Mouse (Mus musculus) right cerebral cortex, postnatal 25 days (tissue): ENCODE measurements around the gene Trak2.
A peak's percentile ranks its signal among the peaks of the same experiment; 100 is the strongest.
"Not testable (repeated sequence)": the region's sequence is repeated elsewhere in the genome, so short reads cannot be mapped to it uniquely, and the experiment has no call there.

Source experiments
- DNase-seq: peaks from one replicate; pipeline ENCODE4 v3.0.0; 2022

The Trak2 gene

GRCm38 (mm10) chr1:58973366-58974221 lies at the start of gene Trak2, which contains the start of gene Stradb:
Gene Trak2 (minus strand): TSS chr1:58973430.
Gene Stradb (plus strand): TSS chr1:58973522.
- DNase-seq, result peak; percentile 95

GRCm38 (mm10) chr1:59021556-59021955 lies 48.3 kb upstream of the Trak2 start:
- DNase-seq, result no peak

- no peak for DNase-seq
Measured at GRCm38 (mm10) chr1:59009250-59009649, 36.0 kb upstream of the Trak2 start.

GRCm38 (mm10) chr1:58995313-58995712 lies 22.1 kb upstream of the Trak2 start:
- DNase-seq, result no peak

GRCm38 (mm10) chr1:58993723-58994122 lies 20.5 kb upstream of the Trak2 start:
- DNase-seq, result no peak

GRCm38 (mm10) chr1:58993144-58993543 lies 19.9 kb upstream of the Trak2 start:
- DNase-seq, result no peak

GRCm38 (mm10) chr1:58984586-58984985 lies 11.4 kb upstream of the Trak2 start:
- no peak for DNase-seq

GRCm38 (mm10) chr1:58982276-58982675 lies 9.0 kb upstream of the Trak2 start:
- no peak for DNase-seq

- DNase-seq, result no peak
Measured at GRCm38 (mm10) chr1:58972851-58973365, 322 bp downstream of the Trak2 start.

GRCm38 (mm10) chr1:58971097-58971496 lies 2.1 kb downstream of the Trak2 start:
- DNase-seq, result no peak

GRCm38 (mm10) chr1:58970054-58970453 lies 3.2 kb downstream of the Trak2 start:
- no peak for DNase-seq

GRCm38 (mm10) chr1:58967534-58967933 lies 5.7 kb downstream of the Trak2 start:
- no peak for DNase-seq

GRCm38 (mm10) chr1:58962865-58963264 lies 10.4 kb downstream of the Trak2 start:
- DNase-seq, result no peak

- no peak for DNase-seq
Measured at GRCm38 (mm10) chr1:58962418-58962817, 10.8 kb downstream of the Trak2 start.

GRCm38 (mm10) chr1:58961152-58961893 lies 11.9 kb downstream of the Trak2 start:
- no peak for DNase-seq

GRCm38 (mm10) chr1:58959682-58960081 lies 13.5 kb downstream of the Trak2 start:
- no peak for DNase-seq

- DNase-seq, result not testable (repeated sequence)
Measured at GRCm38 (mm10) chr1:58958789-58959526, 14.3 kb downstream of the Trak2 start.

- DNase-seq, result no peak
Measured at GRCm38 (mm10) chr1:58957931-58958330, 15.3 kb downstream of the Trak2 start.

- DNase-seq, result no peak
Measured at GRCm38 (mm10) chr1:58956229-58956628, 17.0 kb downstream of the Trak2 start.

GRCm38 (mm10) chr1:58955716-58956115 lies 17.5 kb downstream of the Trak2 start:
- no peak for DNase-seq

- no peak for DNase-seq
Measured at GRCm38 (mm10) chr1:58954578-58955410, 18.4 kb downstream of the Trak2 start.
